Mouse (Mus musculus): ENCODE measurements around the gene Mon2.

Mon2 gene

GRCm38 (mm10) chr10:122963463-122964240, 112.7 kb downstream of the Mon2 start:
- no peak for DNase-seq (ENCODE audit: low read depth)

GRCm38 (mm10) chr10:122962651-122963050, 113.7 kb downstream of the Mon2 start:
- no peak for DNase-seq (ENCODE audit: low read depth)

GRCm38 (mm10) chr10:122961494-122961893, 114.8 kb downstream of the Mon2 start:
- DNase-seq (ENCODE audit: low read depth): no peak

GRCm38 (mm10) chr10:122960738-122961137, 115.6 kb downstream of the Mon2 start:
- no peak for DNase-seq (ENCODE audit: low read depth)

- DNase-seq (ENCODE audit: low read depth): no peak
Measured at GRCm38 (mm10) chr10:122960216-122960615, 116.1 kb downstream of the Mon2 start.

- DNase-seq (ENCODE audit: low read depth): no peak
Measured at GRCm38 (mm10) chr10:122958699-122959098, 117.6 kb downstream of the Mon2 start.

- no peak for DNase-seq (ENCODE audit: low read depth)
Measured at GRCm38 (mm10) chr10:122957918-122958317, 118.4 kb downstream of the Mon2 start.

GRCm38 (mm10) chr10:122953576-122953975, 122.7 kb downstream of the Mon2 start:
- DNase-seq (ENCODE audit: low read depth): peak; percentile 61

GRCm38 (mm10) chr10:122950966-122951365, 125.3 kb downstream of the Mon2 start:
- no peak for DNase-seq (ENCODE audit: low read depth)

GRCm38 (mm10) chr10:122944888-122945287, 131.4 kb downstream of the Mon2 start:
- DNase-seq (ENCODE audit: low read depth): peak; percentile 28

GRCm38 (mm10) chr10:122943824-122944223, 132.5 kb downstream of the Mon2 start:
- no peak for DNase-seq (ENCODE audit: low read depth)

GRCm38 (mm10) chr10:122942771-122943170, 133.5 kb downstream of the Mon2 start:
- DNase-seq (ENCODE audit: low read depth): no peak
